Mouse (Mus musculus): ENCODE results near the gene Slc24a4.

Slc24a4 gene

DNA sequence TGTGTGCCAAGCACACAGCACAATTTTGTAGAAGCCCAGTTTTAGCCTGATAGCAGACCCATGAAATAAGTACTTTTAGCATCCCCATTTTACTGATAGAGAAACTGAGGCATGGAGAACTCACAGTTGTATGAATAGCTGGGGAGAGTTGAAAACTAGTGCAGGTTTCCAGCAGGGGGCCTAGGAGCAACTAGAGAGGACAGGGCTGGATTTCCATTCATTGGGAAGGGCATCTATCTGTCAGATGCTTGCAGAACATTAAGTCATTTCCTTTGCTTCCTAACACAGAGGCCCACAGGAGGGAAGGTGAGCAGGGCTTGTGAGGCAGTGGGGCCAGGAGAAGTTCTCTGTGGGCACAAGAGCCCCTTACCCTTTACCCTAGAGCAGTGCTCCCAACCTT, 126.5 kb downstream of the Slc24a4 start:
- TF ChIP-seq GATA4 (IDR thresholded peaks at IDR 0.05; ENCODE audit: insufficient replicate concordance, low read length), result no peak

DNA sequence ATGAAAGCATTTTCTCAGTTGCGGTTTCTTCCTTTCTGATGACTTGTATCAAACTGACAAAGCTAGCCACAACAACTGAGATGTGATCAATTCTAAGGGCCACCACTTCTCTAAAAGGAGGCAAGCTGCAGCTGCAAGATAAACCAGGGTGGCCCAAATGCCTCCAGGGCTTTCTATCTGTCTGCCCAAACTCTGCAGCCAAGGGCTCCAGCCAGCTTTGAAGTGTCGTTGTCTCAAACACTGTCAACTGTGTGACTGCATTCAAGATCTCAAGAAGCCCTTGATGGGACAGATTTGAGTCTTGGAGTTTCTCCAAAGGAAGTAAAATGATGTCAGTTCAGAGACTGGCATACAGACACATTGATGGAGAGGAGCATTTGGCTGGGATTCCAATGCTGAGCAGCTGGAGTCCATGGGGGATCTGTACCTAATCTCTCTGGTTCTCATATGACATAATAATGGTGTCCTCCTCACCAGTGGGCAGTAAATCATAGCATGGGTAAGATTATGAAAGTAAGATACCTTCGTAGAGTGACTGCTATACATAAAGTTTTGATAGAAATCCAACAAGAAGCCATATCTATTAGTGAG, 130.1 kb downstream of the Slc24a4 start:
- TF ChIP-seq GATA4 (IDR thresholded peaks at IDR 0.05; ENCODE audit: insufficient replicate concordance, low read length), result no peak

DNA sequence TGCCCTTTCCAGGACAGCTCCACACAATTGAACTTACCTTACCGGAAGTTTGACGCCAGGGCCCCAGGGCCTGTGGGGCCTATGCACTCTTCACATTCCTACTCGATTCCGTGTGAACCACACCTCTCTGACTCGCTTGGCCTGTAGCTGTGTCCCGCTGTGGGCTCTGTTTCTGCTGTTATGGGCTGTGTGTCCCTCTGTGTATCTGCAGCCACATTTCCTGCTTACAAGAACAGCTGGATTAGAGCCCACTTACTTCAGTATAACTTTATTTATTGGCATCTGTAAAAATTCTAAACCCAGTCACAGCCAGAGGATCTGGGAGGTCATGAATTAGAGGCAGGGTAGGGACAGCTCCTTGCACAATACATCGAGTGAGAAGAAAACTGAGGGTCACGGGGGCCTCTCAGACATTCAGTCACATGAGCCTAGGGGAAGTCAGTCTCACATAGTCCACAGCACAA, 133.4 kb downstream of the Slc24a4 start:
- TF ChIP-seq GATA4 (IDR thresholded peaks at IDR 0.05; ENCODE audit: insufficient replicate concordance, low read length), result no peak

DNA sequence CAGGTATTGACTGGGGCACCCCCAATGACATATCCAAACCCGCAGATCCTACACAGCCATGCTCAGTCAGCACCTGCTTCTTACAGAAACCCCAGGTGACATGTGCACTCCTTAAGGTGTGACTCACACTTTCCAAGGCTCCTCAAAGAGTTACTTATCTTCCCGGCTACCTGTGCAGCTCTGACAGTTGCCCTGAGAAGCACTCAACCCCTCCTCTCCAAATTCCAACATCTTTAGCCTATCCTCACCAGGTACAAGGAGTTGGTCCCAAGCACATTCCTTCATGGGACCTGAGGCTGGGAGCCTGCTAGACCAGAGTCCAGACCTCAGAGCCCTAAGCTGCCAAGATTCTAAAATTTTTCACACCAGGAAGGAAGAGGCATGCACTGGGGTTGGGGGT, 134.3 kb downstream of the Slc24a4 start:
- no peak for TF ChIP-seq GATA4 (IDR thresholded peaks at IDR 0.05; ENCODE audit: insufficient replicate concordance, low read length)

DNA sequence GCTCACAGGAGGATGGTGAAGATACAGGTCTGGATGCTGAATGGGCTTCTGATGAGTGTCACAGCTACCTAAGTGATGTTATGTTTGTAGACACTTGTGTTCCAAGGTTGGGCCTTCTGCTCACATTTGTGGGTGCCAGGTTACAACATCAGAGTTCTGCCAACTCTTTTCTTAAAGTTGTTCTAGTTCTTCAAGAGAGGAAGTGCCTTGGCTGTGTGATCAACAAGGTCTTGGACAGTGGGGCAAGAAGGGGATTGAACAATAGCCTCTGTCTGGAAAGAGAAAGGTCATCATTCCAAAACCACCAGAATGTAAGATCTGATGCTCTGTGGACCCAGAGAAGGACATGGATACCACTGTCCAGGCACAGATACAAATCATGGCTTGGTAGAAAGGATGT, 134.7 kb downstream of the Slc24a4 start:
- no peak for TF ChIP-seq GATA4 (IDR thresholded peaks at IDR 0.05; ENCODE audit: insufficient replicate concordance, low read length)

DNA sequence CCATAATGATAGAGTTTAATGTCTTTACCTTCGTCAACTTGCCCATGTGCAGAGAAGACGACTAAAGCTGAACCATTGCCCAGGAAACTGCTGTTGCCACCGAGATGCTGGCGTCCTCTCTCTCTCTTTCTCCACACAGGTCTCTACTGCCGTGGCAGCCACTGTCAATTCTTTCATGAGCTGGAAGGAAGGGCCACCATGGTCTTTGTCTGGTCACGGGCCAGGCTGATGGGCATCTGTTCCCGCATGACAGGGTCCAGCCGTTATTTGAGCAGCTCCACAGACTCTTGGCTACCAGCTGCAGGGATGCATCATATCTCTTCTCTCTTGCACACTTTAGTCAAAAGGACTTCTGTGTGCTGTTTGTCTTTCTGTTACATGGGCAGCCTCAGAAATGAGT, 137.9 kb downstream of the Slc24a4 start:
- no peak for TF ChIP-seq GATA4 (IDR thresholded peaks at IDR 0.05; ENCODE audit: insufficient replicate concordance, low read length)

DNA sequence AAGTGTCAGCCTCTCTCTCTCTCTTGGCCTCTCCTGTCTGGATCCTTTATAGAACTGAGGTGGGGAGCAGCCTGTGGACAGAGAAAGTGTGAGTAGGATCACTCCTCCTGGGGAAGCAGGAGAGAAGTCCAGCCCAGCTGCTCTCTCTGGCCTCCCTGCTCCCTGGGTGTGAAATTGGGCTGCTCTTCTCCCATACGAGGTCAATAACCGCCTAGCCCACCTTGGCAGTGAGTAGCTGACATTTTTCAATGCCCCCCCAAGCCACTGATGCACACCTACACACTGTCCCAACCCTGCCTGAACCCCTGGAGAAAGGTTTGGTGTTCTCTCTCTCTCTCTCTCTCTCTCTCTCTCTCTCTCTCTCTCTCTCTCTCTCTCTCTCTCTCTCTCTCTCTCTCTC, 140.6 kb downstream of the Slc24a4 start:
- TF ChIP-seq GATA4 (IDR thresholded peaks at IDR 0.05; ENCODE audit: insufficient replicate concordance, low read length), result no peak

DNA sequence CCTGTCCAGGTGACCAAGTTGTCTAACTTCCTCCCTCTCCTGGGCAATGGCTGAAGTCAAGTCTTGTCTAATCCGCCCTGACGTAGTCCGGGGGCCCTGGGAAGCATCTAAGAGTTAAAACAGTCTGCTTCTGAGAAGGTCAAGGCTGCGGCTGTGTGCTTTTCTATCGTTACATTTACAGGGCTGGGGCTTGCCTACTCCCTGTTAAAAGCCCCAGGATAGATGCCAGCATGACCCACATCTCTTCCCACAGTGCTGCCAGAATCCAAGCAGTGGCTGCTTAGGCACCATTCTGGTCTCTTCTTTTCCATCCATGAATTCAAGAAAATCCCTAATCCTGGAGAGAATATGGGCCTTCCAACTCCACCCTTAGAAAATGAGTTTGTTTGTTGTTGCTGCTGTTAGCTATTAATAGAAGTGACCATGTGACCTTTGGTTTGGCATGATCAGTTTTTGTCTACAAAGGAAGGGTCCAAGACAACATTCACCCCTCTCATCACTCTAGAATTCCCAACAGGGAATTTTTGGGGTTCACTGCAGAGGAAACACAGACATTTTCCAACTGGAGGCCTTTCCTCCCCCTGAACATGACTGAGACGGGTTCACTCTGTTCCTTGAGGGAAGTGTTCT, 142.4 kb downstream of the Slc24a4 start:
- TF ChIP-seq GATA4 (IDR thresholded peaks at IDR 0.05; ENCODE audit: insufficient replicate concordance, low read length), result no peak

DNA sequence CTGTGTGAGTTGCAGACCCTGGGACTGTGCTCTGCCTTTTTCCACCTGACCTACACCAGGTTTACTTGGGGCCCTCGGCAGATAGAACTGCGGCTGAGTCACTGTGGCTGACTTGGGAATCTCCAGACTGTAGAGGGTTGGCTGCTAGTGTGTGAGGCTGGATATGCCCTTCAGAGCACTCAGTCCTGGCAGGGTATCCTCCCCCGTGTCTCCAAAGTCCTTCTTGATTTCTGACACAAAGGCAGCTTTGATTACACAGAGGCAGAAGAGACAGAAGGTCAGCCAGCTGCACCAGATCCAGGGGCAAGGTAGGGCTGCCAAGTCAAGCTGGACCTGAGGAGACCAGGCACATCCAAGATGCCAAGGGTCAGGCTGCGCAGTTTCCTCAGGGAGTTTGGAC, 142.9 kb downstream of the Slc24a4 start:
- no peak for TF ChIP-seq GATA4 (IDR thresholded peaks at IDR 0.05; ENCODE audit: insufficient replicate concordance, low read length)

DNA sequence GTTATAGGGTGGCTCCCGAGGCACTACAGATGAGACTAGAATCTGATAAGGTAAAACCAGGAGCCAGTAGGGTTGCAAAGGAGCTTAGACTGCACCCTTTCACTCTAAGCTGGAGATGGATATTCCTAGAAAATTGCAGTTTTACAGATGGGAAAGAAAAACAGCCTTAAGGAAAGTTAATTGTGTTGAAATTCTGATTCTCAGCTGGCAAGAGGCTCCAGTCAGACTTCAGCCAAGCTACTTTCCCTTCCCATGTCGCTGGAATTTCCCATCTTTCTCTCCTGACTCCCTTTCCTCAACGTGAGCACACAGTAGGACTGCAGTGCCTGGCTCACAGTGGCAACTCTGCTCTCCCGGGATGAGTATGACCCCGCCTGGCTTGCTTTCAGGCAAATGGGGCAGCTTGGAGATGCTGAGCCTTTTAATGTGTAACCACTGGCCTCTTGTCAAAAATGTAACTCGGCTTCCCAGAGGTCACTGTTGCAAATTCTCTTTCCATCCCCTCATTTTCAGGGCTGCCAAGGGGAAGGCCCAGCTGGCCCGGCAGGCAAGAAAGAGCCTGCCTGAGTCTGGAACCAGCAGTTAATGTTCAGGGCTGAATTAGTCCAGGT, 147.4 kb downstream of the Slc24a4 start:
- no peak for TF ChIP-seq GATA4 (IDR thresholded peaks at IDR 0.05; ENCODE audit: insufficient replicate concordance, low read length)

DNA sequence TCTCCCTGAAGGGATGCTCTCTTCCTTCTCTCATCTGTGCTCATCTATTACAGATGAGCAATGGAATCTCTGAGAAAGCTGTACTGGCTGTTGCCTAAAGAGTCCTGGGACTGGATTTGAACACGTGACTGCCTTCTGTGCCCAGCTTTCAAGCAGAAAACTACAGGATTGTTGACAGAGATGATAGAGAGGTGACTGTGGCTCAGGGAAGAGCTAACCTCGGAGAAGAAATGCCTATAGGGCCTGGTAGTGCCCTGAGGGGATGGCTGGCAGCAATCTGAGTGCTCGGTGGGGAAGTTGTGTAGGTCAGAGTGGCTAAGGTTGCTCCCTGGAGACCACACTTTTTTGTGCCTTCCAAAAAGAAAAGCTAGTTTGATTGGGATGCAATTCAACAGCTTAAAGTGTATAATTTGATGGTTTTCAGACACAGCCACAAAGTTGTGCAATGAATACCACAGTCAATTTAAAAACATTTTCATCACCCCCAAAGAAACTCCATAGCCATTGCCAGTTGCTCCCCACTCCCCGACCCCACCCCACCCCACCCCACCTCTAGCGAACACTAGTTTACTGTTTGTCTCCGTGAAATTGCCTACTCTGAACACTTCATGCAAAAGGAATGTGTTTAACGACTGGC, 152.5 kb downstream of the Slc24a4 start:
- TF ChIP-seq GATA4 (IDR thresholded peaks at IDR 0.05; ENCODE audit: insufficient replicate concordance, low read length), result no peak

DNA sequence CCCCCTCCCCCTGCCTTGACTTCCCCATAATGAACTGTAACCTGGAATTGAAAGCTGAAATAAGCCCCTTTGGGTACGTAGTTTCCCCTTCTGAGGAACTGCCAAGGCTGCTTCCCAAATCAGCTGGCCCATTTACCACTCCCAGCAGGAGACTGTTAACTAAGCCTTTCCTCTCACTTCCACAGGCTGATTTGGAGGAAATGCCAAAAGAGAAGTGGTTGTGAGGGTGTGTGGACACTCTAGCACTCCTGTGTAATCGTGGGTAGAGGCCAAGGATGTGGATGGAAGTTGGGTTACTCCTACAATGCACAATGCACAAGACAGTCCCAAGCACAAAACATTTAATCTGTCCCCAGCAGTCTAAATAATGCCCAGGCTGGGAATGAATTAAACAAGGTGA, 153.6 kb downstream of the Slc24a4 start:
- no peak for TF ChIP-seq GATA4 (IDR thresholded peaks at IDR 0.05; ENCODE audit: insufficient replicate concordance, low read length)

DNA sequence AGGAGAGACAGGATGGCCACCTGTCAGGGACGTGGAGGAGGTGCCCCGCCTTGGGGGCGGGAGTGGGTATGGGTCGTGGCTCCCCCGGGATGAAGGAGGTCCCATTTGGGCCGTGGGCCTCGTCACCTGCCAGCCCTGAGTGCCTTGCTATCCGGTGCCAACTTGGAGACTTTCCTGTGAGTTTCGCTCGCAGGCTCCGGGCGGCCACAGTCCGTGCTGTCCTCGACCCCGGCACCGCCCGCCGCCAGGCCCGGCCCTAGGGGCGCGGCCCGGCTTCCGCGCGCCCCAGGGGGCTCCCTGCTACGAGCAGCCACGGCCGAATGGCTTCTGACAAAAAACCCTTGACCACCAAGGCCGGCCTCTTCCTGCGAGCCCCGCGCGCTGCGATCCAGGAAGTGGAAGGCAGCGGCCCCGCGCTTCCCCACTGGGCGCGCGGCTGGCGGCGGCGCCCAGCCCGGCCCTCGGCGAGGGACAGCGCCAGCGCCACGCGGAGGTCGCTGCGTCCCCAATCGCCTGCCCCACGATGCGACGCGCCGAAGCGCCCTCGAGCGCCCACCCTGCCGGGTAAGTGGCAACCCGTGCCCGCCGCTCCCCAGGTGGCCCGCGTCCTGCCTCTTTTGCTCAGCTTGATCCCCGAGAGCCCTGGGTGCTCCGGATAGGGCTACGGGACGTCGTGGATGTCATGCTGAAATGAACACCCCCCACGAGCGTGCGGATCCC, 154.4 kb downstream of the Slc24a4 start, which contains the start of gene Rin3:
Rin3 (plus strand) TSS at position 286 of the 720 bp plus-strand sequence.
- peak; percentile 3; the same call in 1 of the 2 replicates for TF ChIP-seq GATA4 (IDR thresholded peaks at IDR 0.05; ENCODE audit: insufficient replicate concordance, low read length)

DNA sequence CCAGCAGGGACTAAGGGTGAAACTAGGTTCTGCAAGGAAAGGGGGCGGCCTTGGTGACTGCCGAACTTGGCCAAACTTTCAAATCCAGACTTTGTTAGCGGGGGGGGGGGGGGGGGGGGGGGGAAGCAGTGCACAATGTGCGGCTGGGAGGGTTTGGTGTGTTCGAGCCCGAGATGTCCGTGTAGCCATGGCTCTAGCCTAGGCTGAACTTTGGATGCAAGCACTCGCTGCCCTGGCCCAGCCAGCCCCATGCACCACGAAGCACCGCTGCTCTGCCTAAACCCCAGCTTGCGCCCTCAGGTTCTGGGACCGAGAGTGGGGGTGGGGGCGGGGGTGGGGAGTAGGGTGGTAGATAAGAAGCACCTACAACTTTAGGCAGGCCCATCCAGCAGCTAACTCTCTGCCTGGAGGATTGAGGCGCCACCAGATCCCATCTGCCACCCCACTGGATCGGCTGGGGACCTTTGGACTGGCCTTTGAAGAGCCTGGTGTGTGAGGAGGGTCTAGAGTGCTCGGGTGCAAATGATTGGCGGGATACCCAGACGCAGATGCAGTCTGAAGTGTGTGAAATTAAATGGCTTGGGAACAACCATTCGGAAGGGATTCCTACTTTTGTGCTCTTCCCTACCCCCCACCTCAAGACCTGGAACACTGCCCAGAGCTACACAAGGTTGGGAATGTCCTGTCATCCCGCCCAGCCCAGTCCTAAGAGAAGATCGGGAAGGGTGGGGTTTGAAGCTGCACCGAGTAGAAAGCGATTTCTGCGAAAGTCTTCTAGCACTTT, 155.1 kb downstream of the Slc24a4 start:
- no peak for TF ChIP-seq GATA4 (IDR thresholded peaks at IDR 0.05; ENCODE audit: insufficient replicate concordance, low read length)

DNA sequence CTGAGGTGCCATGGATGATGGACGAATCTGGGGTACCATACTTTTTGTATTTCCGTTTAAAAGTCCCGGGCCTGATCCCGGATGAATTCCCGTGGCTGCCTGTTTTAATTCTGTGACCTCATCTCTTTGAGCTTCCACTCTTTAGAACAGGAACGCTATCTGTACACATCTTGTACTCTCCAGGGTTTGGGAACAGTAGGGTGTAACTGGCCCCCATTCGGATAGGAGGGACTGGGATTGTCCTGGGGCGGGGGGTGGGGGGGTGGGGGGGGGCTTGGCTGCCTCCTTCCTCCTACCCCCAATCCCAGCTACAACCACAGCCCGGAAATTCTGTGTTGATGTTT, 155.7 kb downstream of the Slc24a4 start:
- TF ChIP-seq GATA4 (IDR thresholded peaks at IDR 0.05; ENCODE audit: insufficient replicate concordance, low read length), result no peak

All from liver, adult (tissue).